ENCODE assay signal across 23 mouse cellular contexts in genomic region chr10:24258150-24258549, GRCm38 (mm10). TPM values are rescaled to one million over a fixed set of nuclear protein-coding genes. Genes with fewer than 3 reads are reported as not detected.
DNase-seq lines count a peak whose midpoint lies in the region; ATAC-seq and TF ChIP-seq lines count a peak whose summit lies in the region.
"Had no signal": no experiment of that assay in that cellular context is flagged by ENCODE, and none has a peak within 500 bp of the region (broad histone marks: within the 10 kb centered on the region; RNA-seq: fewer than 3 reads in every experiment).

No protein-coding gene starts in this region.

- no peak overlapping the region for H3K4me2 ChIP-seq in hindbrain, postnatal 0 days (ENCODE audit: low read depth, low read length)
- no peak overlapping the region for H3K4me2 ChIP-seq in liver, embryonic 13.5 days
- no peak overlapping the region for H3K4me2 ChIP-seq in liver, postnatal 0 days (ENCODE audit: low read depth, low read length)
- H3K4me2 ChIP-seq: embryonic facial prominence, embryonic 13.5 days; embryonic facial prominence, embryonic 15.5 days; forebrain, embryonic 13.5 days; forebrain, embryonic 15.5 days had no signal

- no peak overlapping the region for H3K4me3 ChIP-seq in hindbrain, embryonic 10.5 days
- no peak overlapping the region for H3K4me3 ChIP-seq in hindbrain, postnatal 0 days (ENCODE audit: low read length)
- no peak overlapping the region for H3K4me3 ChIP-seq in liver, embryonic 13.5 days (replicated peaks)
- H3K4me3 ChIP-seq in liver, postnatal 0 days (ENCODE audit: low read depth, low read length) = no peak overlapping the region
- H3K4me3 ChIP-seq: embryonic facial prominence, embryonic 13.5 days; embryonic facial prominence, embryonic 15.5 days; erythroblast, embryonic 14.5 days; forebrain, embryonic 13.5 days; forebrain, embryonic 15.5 days had no signal

- DNase-seq in hindbrain, embryonic 10.5 days (ENCODE audit: low spot score) = no peak
- DNase-seq in hindbrain, postnatal 0 days (ENCODE audit: low spot score) = no peak
- DNase-seq in liver, embryonic 13.5 days = no peak
- DNase-seq in liver, postnatal 0 days = no peak
- peak; percentile 46 for DNase-seq in fat pad, adult 2 months (ENCODE audit: extremely low read depth, low read depth, low spot score)
- DNase-seq in urinary bladder, postnatal 4 days (ENCODE audit: low spot score in 2 of 2) = no peak
- DNase-seq: adrenal gland, adult 2 months; adrenal gland, postnatal 10 days; adrenal gland, postnatal 25 days; cerebellum, adult 11 months; cerebellum, adult 18-20 months; cerebellum, adult 8-10 months; cerebellum, adult 9-11 months; cerebellum, postnatal 14 days; cerebellum, postnatal 36 days had no signal

- H3K9me3 ChIP-seq in hindbrain, embryonic 10.5 days = no peaks in the 10 kb centered on the region
- no peaks in the 10 kb centered on the region for H3K9me3 ChIP-seq in hindbrain, postnatal 0 days (ENCODE audit: low read length)
- no peaks in the 10 kb centered on the region for H3K9me3 ChIP-seq in liver, embryonic 13.5 days (replicated peaks)
- H3K9me3 ChIP-seq in liver, postnatal 0 days (ENCODE audit: low read length) = no peaks in the 10 kb centered on the region
- H3K9me3 ChIP-seq: embryonic facial prominence, embryonic 13.5 days; embryonic facial prominence, embryonic 15.5 days; forebrain, embryonic 13.5 days; forebrain, embryonic 15.5 days had no signal

- H3K4me1 ChIP-seq in hindbrain, embryonic 10.5 days (replicated peaks) = 0 out of 2 replicates have a peak, but pooled peaks cover 9% of the 10 kb centered on the region
- no peaks in the 10 kb centered on the region for H3K4me1 ChIP-seq in hindbrain, postnatal 0 days (ENCODE audit: insufficient read depth, low read length)
- H3K4me1 ChIP-seq in liver, embryonic 13.5 days (replicated peaks) = no peaks in the 10 kb centered on the region
- H3K4me1 ChIP-seq in liver, postnatal 0 days (ENCODE audit: insufficient read depth) = no peaks in the 10 kb centered on the region
- H3K4me1 ChIP-seq: embryonic facial prominence, embryonic 15.5 days; forebrain, embryonic 13.5 days; forebrain, embryonic 15.5 days had no signal

- WGBS in hindbrain, embryonic 10.5 days = 81% methylated on average over 7 of the region's 7 CpGs
- WGBS in hindbrain, postnatal 0 days = 81% methylated on average over 7 of the region's 7 CpGs
- WGBS in liver, embryonic 13.5 days (ENCODE audit: insufficient replicate concordance) = 42% methylated on average over 7 of the region's 7 CpGs
- 61% methylated on average over 7 of the region's 7 CpGs for WGBS in liver, postnatal 0 days (ENCODE audit: insufficient replicate concordance)

- H3K27ac ChIP-seq in hindbrain, embryonic 10.5 days = 0 out of 2 replicates have a peak overlapping the region, but pooled peaks have one; percentile 5
- no peak overlapping the region for H3K27ac ChIP-seq in hindbrain, postnatal 0 days
- H3K27ac ChIP-seq in liver, embryonic 13.5 days = no peak overlapping the region
- no peak overlapping the region for H3K27ac ChIP-seq in liver, postnatal 0 days (ENCODE audit: low read depth)
- H3K27ac ChIP-seq: embryonic facial prominence, embryonic 13.5 days; embryonic facial prominence, embryonic 15.5 days; forebrain, embryonic 13.5 days; forebrain, embryonic 15.5 days had no signal

- ATAC-seq in hindbrain, postnatal 0 days = no peak
- 0 out of 2 replicates have a peak, but pooled peaks have one; percentile 47 for ATAC-seq in liver, embryonic 13.5 days (ENCODE audit: low read depth)
- no peak for ATAC-seq in liver, postnatal 0 days
- ATAC-seq: forebrain, embryonic 13.5 days; forebrain, embryonic 15.5 days had no signal

- no peak for TF ChIP-seq CTCF in hindbrain, postnatal 0 days (IDR thresholded peaks at IDR 0.05; ENCODE audit: low read depth)
- TF ChIP-seq CTCF in liver, postnatal 0 days (IDR thresholded peaks at IDR 0.05; ENCODE audit: low read depth) = no peak

- 0 out of 2 replicates have a peak, but pooled peaks cover 2% of the 10 kb centered on the region for H3K36me3 ChIP-seq in hindbrain, embryonic 10.5 days
- H3K36me3 ChIP-seq in hindbrain, postnatal 0 days (ENCODE audit: insufficient read depth, low read length) = no peaks in the 10 kb centered on the region
- no peaks in the 10 kb centered on the region for H3K36me3 ChIP-seq in liver, embryonic 13.5 days
- H3K36me3 ChIP-seq in liver, postnatal 0 days (replicated peaks; ENCODE audit: insufficient read depth, low read length) = no peaks in the 10 kb centered on the region
- H3K36me3 ChIP-seq: embryonic facial prominence, embryonic 13.5 days; embryonic facial prominence, embryonic 15.5 days; forebrain, embryonic 15.5 days had no signal

- TF ChIP-seq EP300 in liver, postnatal 0 days (IDR thresholded peaks at IDR 0.05; ENCODE audit: low read depth) = no peak

- H3K27me3 ChIP-seq in hindbrain, embryonic 10.5 days (ENCODE audit: insufficient read depth, poor library complexity, severe bottlenecking) = no peaks in the 10 kb centered on the region
- H3K27me3 ChIP-seq in hindbrain, postnatal 0 days (ENCODE audit: insufficient read depth, low read length) = no peaks in the 10 kb centered on the region
- H3K27me3 ChIP-seq in liver, embryonic 13.5 days = no peaks in the 10 kb centered on the region
- H3K27me3 ChIP-seq in liver, postnatal 0 days (ENCODE audit: insufficient read depth, low read length) = no peaks in the 10 kb centered on the region
- H3K27me3 ChIP-seq: embryonic facial prominence, embryonic 15.5 days; forebrain, embryonic 13.5 days; forebrain, embryonic 15.5 days had no signal

- H3K9ac ChIP-seq in hindbrain, postnatal 0 days (replicated peaks; ENCODE audit: low read length) = no peak overlapping the region
- H3K9ac ChIP-seq in liver, embryonic 13.5 days = no peak overlapping the region
- H3K9ac ChIP-seq in liver, postnatal 0 days (replicated peaks) = no peak overlapping the region
- H3K9ac ChIP-seq: embryonic facial prominence, embryonic 13.5 days; embryonic facial prominence, embryonic 15.5 days; forebrain, embryonic 13.5 days; forebrain, embryonic 15.5 days had no signal

RNA-seq across cellular contexts. Expression of gene Moxd1, which starts 34.8 kb away (rescaled TPM):
- polyA plus RNA-seq in hindbrain, embryonic 10.5 days (2016; fragmentation: Nextera tagmentation; extraction: Ambion mirVana) = 22.0 and 22.4 TPM in 2 replicates
- 10.6 and 14.3 TPM in 2 replicates for total RNA-seq in hindbrain, postnatal 0 days (2014; rRNA removed)
- polyA plus RNA-seq in hindbrain, postnatal 0 days (2015; fragmentation: Nextera tagmentation; extraction: Ambion mirVana) = 12.9 and 16.2 TPM in 2 replicates
- polyA plus RNA-seq in liver, embryonic 13.5 days (2015; fragmentation: Nextera tagmentation; extraction: Ambion mirVana) = 0.25 and 0.37 TPM in 2 replicates
- 0.04 TPM in 1 of 2 replicates, not detected in the other for polyA plus RNA-seq in liver, postnatal 0 days (2015; fragmentation: Nextera tagmentation; extraction: Ambion mirVana)
- total RNA-seq: common myeloid progenitor, adult 5-6 weeks; MEL had no signal
- polyA plus RNA-seq: C2C12; erythroblast, embryonic 14.5 days had no signal

Comparison
In these comparisons a context has a peak if more than half of its experiments do, and no peak if none do; other contexts are left out.
1. RNA of gene Moxd1, which starts 34.8 kb away (polyA plus RNA-seq): 22.0 to 22.4 TPM in hindbrain, embryonic 10.5 days and 12.9 to 16.2 TPM in hindbrain, postnatal 0 days; 0.25 to 0.37 TPM in liver, embryonic 13.5 days and 0.04 TPM in liver, postnatal 0 days; every median in the first group is over 10 times any median in the second.